Mouse (Mus musculus) frontal cortex, adult (tissue): ENCODE data around the gene Afg1l.

ENCODE experiments used
- ATAC-seq: cut with Nextera tagmentation; 2 replicates; pipeline ENCODE4 v1.9.2; 2017; ENCODE audit warnings: mild to moderate bottlenecking, moderate library complexity, mixed read lengths; ENCODE audit not compliant: low TSS enrichment

Gene Afg1l

GRCm38 (mm10) chr10:42269281-42270025 is 208.9 kb downstream of the Afg1l start:
- ATAC-seq, result no peak

- ATAC-seq, result no peak
These were observed 210.4 kb downstream of the Afg1l start for GRCm38 (mm10) chr10:42267811-42268545.

GRCm38 (mm10) chr10:42265021-42265689 is 213.2 kb downstream of the Afg1l start:
- ATAC-seq, result no peak

- no peak for ATAC-seq
These were observed 214.2 kb downstream of the Afg1l start for GRCm38 (mm10) chr10:42264195-42264594.

GRCm38 (mm10) chr10:42263701-42264100 is 214.7 kb downstream of the Afg1l start:
- ATAC-seq, result no peak
